Mouse (Mus musculus): ENCODE results near the gene Poc1a. TPM values are rescaled to one million over a fixed set of nuclear protein-coding genes. Genes with fewer than 3 reads are reported as not detected.

Poc1a gene
- polyA plus RNA-seq, 1 experiment, result 20.6 TPM

DNA sequence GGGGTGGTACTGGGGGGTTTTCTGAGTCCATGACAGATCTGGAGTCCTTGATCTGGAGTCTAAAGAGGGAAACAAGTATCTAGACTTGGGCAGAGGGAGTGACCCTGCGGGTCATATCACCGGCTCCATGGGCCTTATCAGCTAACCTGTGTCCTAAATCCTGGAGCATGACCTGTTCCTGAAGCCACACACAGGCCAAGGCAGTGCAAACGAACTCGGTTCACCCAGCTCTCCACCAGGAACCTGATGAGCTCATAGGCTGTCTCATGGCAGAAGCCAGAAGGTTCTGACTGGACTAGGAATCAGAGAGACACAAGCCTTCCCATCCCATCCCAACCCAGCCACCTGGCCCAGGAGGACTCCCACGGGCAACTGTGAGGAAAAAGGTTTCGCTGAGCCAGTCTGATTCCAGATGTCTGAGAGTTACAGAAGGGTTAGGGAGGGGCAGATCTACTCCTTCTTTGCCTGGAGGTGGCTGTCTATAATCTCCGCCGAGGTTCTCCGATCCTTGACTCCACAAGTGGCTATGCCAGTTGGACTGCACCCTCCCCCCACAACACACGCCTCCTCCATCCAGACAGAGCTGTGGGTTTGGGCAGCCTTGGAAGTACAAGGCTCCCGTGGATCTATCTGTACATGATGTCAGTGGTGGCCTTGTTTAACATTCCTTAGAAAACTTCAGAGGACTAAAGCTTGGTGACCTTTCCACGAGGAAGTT is 15.3 kb upstream of the Poc1a start:
- Histone ChIP-seq H3K36me3 (ENCODE audit: control insufficient read depth, insufficient read depth) (no peaks in the 10 kb centered on the region), H3K4me3 (ENCODE audit: insufficient read depth, poor library complexity, severe bottlenecking) (no peak overlapping the region), H3K79me3 (ENCODE audit: low read depth) (no peaks in the 10 kb centered on the region), H3ac (ENCODE audit: control insufficient read depth, insufficient read length, low read depth) (no peak overlapping the region), H3K79me2 (ENCODE audit: control insufficient read depth, insufficient read depth) (no peaks in the 10 kb centered on the region), H3K27me3 (ENCODE audit: control insufficient read depth, insufficient read depth, insufficient read length) (peaks cover 8% of the 10 kb centered on the region)
- TF ChIP-seq FOSL1 (IDR thresholded peaks at IDR 0.05; ENCODE audit: insufficient read depth, low read length, poor library complexity, severe bottlenecking) (no peak), USF1 (IDR thresholded peaks at IDR 0.05; ENCODE audit: low read depth) (no peak), CTCF (IDR thresholded peaks at IDR 0.05; ENCODE audit: control insufficient read depth, insufficient read depth, insufficient read length) (no peak), MYOG (IDR thresholded peaks at IDR 0.05; ENCODE audit: control insufficient read depth, extremely low read depth, insufficient read length) (no peak), MYOD1 (IDR thresholded peaks at IDR 0.05; ENCODE audit: control insufficient read depth, insufficient read length, low read depth) (no peak), CEBPB (IDR thresholded peaks at IDR 0.05; ENCODE audit: low read depth) (no peak), MAX (IDR thresholded peaks at IDR 0.05) (no peak)

DNA sequence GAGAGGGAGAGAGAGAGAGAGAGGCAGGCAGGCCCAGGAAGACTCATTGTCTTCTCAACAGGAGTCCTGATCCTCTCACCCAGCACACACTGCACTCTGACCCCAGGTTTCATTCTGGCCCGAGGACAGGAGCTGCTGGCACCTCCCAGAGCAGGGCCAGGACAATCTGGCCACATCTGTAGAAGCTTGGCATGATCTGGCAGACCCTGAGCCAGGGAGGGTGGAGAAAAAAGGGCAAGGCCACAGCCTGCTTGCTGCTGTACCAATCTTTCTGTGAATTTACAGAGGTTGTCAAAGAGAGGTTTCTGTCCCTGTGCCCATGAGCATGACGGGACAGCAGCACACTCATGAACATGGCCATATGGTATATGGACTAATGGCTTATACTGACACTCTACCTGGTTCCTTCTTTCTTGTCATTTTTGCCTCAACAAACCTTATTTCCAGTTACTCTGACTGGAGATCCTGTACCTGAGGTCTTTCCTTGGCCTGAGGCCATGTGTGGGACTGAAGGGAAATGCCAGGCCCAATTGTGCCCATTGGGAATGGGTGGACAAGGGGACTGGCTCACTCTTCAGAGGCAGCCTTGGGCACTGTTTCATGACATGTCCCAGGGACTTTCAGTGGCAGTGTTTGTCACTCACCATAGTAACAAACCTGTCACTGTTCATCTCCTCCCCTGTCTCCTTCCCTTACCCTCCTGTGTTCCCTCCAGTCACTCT is 13.8 kb upstream of the Poc1a start:
- TF ChIP-seq MYOG (IDR thresholded peaks at IDR 0.05; ENCODE audit: control insufficient read depth, extremely low read depth, insufficient read length) (no peak), CTCF (IDR thresholded peaks at IDR 0.05; ENCODE audit: control insufficient read depth, insufficient read depth, insufficient read length) (no peak), CEBPB (IDR thresholded peaks at IDR 0.05; ENCODE audit: low read depth) (no peak), MYOD1 (IDR thresholded peaks at IDR 0.05; ENCODE audit: control insufficient read depth, insufficient read length, low read depth) (no peak), FOSL1 (IDR thresholded peaks at IDR 0.05; ENCODE audit: insufficient read depth, low read length, poor library complexity, severe bottlenecking) (no peak), USF1 (IDR thresholded peaks at IDR 0.05; ENCODE audit: low read depth) (no peak), MAX (IDR thresholded peaks at IDR 0.05) (no peak)
- Histone ChIP-seq H3ac (ENCODE audit: control insufficient read depth, insufficient read length, low read depth) (no peak overlapping the region), H3K27me3 (ENCODE audit: control insufficient read depth, insufficient read depth, insufficient read length) (no peaks in the 10 kb centered on the region)

DNA sequence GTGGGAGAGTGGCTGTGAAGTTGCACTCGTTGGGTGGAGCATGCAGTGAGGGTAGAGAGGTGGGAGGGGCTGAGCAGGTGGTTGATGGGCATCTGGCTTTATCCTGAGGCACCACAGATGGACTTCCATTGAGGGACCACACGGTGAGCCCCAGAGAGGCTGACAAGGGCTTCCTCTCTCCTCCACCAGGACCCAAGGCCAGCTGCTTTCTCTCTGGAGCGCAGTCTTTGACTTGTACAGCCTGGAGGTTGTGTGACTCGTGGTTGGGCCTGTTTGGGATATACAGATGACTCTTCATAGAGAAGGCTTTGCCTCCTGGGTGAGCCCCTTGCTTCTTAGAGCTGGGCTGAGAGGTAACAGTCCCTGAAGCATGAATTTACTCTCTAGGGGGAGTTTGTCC is 12.4 kb upstream of the Poc1a start:
- TF ChIP-seq CEBPB (IDR thresholded peaks at IDR 0.05; ENCODE audit: low read depth) (no peak), CTCF (IDR thresholded peaks at IDR 0.05; ENCODE audit: control insufficient read depth, insufficient read depth, insufficient read length) (no peak), USF1 (IDR thresholded peaks at IDR 0.05; ENCODE audit: low read depth) (no peak), FOSL1 (IDR thresholded peaks at IDR 0.05; ENCODE audit: insufficient read depth, low read length, poor library complexity, severe bottlenecking) (no peak), MYOG (IDR thresholded peaks at IDR 0.05; ENCODE audit: control insufficient read depth, extremely low read depth, insufficient read length) (no peak), MAX (IDR thresholded peaks at IDR 0.05) (no peak), MYOD1 (IDR thresholded peaks at IDR 0.05; ENCODE audit: control insufficient read depth, insufficient read length, low read depth) (no peak)
- no peaks in the 10 kb centered on the region for H3K27me3 ChIP-seq (ENCODE audit: control insufficient read depth, insufficient read depth, insufficient read length)
- H3K79me3 ChIP-seq (ENCODE audit: low read depth), result no peaks in the 10 kb centered on the region
- no peak overlapping the region for H3K4me3 ChIP-seq (ENCODE audit: insufficient read depth, poor library complexity, severe bottlenecking)
- no peak overlapping the region for H3ac ChIP-seq (ENCODE audit: control insufficient read depth, insufficient read length, low read depth)
- H3K79me2 ChIP-seq (ENCODE audit: control insufficient read depth, insufficient read depth), result no peaks in the 10 kb centered on the region
- no peaks in the 10 kb centered on the region for H3K36me3 ChIP-seq (ENCODE audit: control insufficient read depth, insufficient read depth)

More for the DNA sequence above, 13.8 kb upstream of the Poc1a start:
- no peak overlapping the region for H3K4me3 ChIP-seq (ENCODE audit: insufficient read depth, poor library complexity, severe bottlenecking)
- no peaks in the 10 kb centered on the region for H3K79me2 ChIP-seq (ENCODE audit: control insufficient read depth, insufficient read depth)
- no peaks in the 10 kb centered on the region for H3K79me3 ChIP-seq (ENCODE audit: low read depth)
- no peaks in the 10 kb centered on the region for H3K36me3 ChIP-seq (ENCODE audit: control insufficient read depth, insufficient read depth)

DNA sequence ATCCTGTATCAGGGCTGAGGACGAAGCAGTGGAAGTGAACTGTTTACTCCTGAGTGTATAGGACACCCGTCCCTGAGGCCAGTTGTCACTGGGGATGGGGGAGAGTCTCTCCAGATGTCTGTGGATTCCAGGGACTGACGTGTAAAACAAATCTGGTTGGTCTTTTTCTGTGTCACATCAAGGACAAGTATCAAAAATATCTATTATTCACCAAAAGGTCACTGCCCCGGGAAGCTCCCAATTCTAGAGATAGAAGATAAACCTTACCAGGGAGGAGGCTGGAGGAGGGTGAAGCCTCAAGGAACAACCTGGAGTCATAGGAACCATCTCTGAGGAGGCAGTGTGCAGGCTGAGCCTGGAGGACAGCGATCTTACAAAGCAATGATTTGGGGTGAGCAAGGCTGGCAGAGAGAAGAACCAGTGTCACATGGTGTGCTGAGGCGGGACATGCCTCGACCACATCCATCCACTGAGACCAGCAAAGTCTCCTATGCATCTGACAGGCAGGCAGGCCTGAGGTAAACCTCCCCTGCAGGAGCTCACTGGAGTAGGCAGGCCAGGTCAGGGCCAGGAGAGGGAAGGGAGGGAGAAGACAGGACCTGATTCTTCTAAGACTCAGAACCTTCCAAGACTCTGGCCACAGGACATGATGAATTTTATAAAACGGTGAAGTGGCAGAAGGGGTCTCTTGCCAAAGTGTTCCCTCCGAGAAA is 11.6 kb upstream of the Poc1a start:
- Histone ChIP-seq H3K36me3 (ENCODE audit: control insufficient read depth, insufficient read depth) (no peaks in the 10 kb centered on the region), H3K79me3 (ENCODE audit: low read depth) (no peaks in the 10 kb centered on the region), H3K27me3 (ENCODE audit: control insufficient read depth, insufficient read depth, insufficient read length) (no peaks in the 10 kb centered on the region), H3K4me3 (ENCODE audit: insufficient read depth, poor library complexity, severe bottlenecking) (no peak overlapping the region), H3ac (ENCODE audit: control insufficient read depth, insufficient read length, low read depth) (no peak overlapping the region), H3K79me2 (ENCODE audit: control insufficient read depth, insufficient read depth) (no peaks in the 10 kb centered on the region)
- TF ChIP-seq MYOG (IDR thresholded peaks at IDR 0.05; ENCODE audit: control insufficient read depth, extremely low read depth, insufficient read length), result no peak
- no peak for TF ChIP-seq USF1 (IDR thresholded peaks at IDR 0.05; ENCODE audit: low read depth)
- TF ChIP-seq CEBPB (IDR thresholded peaks at IDR 0.05; ENCODE audit: low read depth), result no peak
- TF ChIP-seq CTCF (IDR thresholded peaks at IDR 0.05; ENCODE audit: control insufficient read depth, insufficient read depth, insufficient read length), result no peak
- no peak for TF ChIP-seq MAX (IDR thresholded peaks at IDR 0.05)
- no peak for TF ChIP-seq FOSL1 (IDR thresholded peaks at IDR 0.05; ENCODE audit: insufficient read depth, low read length, poor library complexity, severe bottlenecking)
- TF ChIP-seq MYOD1 (IDR thresholded peaks at IDR 0.05; ENCODE audit: control insufficient read depth, insufficient read length, low read depth), result no peak

DNA sequence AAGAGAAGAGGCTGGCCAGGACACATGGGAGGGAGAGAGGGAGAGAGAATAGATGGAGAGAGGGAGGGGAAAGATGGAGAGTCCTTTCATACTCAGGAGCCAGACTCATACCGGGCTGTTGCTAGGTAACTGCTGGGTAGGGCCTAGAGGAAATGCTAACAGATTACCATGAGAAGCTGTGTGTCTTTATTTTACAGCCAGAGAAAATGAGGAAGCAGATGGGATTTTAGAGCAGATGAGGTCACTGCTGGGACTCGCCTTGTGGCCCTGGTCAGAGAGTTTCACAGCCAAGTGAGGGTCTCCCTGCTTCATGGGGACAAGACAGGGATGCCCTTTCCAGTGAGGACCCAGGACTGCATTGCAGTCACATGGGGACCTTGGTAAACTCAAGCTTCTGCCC is 11.0 kb upstream of the Poc1a start:
- Histone ChIP-seq H3K79me2 (ENCODE audit: control insufficient read depth, insufficient read depth) (no peaks in the 10 kb centered on the region), H3K27me3 (ENCODE audit: control insufficient read depth, insufficient read depth, insufficient read length) (no peaks in the 10 kb centered on the region), H3K4me3 (ENCODE audit: insufficient read depth, poor library complexity, severe bottlenecking) (no peak overlapping the region), H3K36me3 (ENCODE audit: control insufficient read depth, insufficient read depth) (no peaks in the 10 kb centered on the region), H3K79me3 (ENCODE audit: low read depth) (no peaks in the 10 kb centered on the region), H3ac (ENCODE audit: control insufficient read depth, insufficient read length, low read depth) (no peak overlapping the region)
- TF ChIP-seq FOSL1 (IDR thresholded peaks at IDR 0.05; ENCODE audit: insufficient read depth, low read length, poor library complexity, severe bottlenecking) (no peak), MYOG (IDR thresholded peaks at IDR 0.05; ENCODE audit: control insufficient read depth, extremely low read depth, insufficient read length) (no peak), MAX (IDR thresholded peaks at IDR 0.05) (no peak), CEBPB (IDR thresholded peaks at IDR 0.05; ENCODE audit: low read depth) (no peak), MYOD1 (IDR thresholded peaks at IDR 0.05; ENCODE audit: control insufficient read depth, insufficient read length, low read depth) (no peak), CTCF (IDR thresholded peaks at IDR 0.05; ENCODE audit: control insufficient read depth, insufficient read depth, insufficient read length) (no peak), USF1 (IDR thresholded peaks at IDR 0.05; ENCODE audit: low read depth) (no peak)
